Mouse (Mus musculus) forebrain, embryonic 15.5 days (tissue): Measurements from ENCODE around the gene Cavin4. TPM values are rescaled to one million over a fixed set of nuclear protein-coding genes. Genes with fewer than 3 reads are reported as not detected.

ENCODE experiments used
- ATAC-seq: fragments of 200-750 bp; cut with Nextera tagmentation; replicated peaks from 2 replicates; pipeline ENCODE4 v1.8.0; 2017; ENCODE audit warnings: mild to moderate bottlenecking, moderate TSS enrichment, moderate library complexity
- H3K27ac ChIP-seq: fragments of 300-500 bp; sonication (generic); replicated peaks from 2 replicates; pipeline ENCODE4 v1.5.1; 2015; ENCODE audit warnings: mild to moderate bottlenecking, inconsistent platforms
- H3K27me3 ChIP-seq: fragments of 300-500 bp; sonication (generic); 2 replicates; pipeline ENCODE4 v1.6.1; 2015; ENCODE audit warnings: inconsistent platforms
- H3K36me3 ChIP-seq: fragments of 300-500 bp; sonication (generic); 2 replicates; pipeline ENCODE4 v1.6.1; 2015; ENCODE audit warnings: mild to moderate bottlenecking, inconsistent platforms
- H3K4me1 ChIP-seq: fragments of 300-500 bp; sonication (generic); 2 replicates; pipeline ENCODE4 v1.6.1; 2015; ENCODE audit warnings: inconsistent platforms
- H3K4me2 ChIP-seq: fragments of 300-500 bp; sonication (generic); replicated peaks from 2 replicates; pipeline ENCODE4 v1.6.1; 2015; ENCODE audit warnings: mild to moderate bottlenecking, inconsistent platforms
- H3K4me3 ChIP-seq: fragments of 300-500 bp; sonication (generic); 2 replicates; pipeline ENCODE4 v1.5.1; 2015; ENCODE audit warnings: mild to moderate bottlenecking, inconsistent platforms
- H3K9ac ChIP-seq: fragments of 300-500 bp; sonication (generic); replicated peaks from 2 replicates; pipeline ENCODE4 v1.6.1; 2015; ENCODE audit warnings: mild to moderate bottlenecking, inconsistent platforms
- H3K9me3 ChIP-seq: fragments of 300-500 bp; sonication (generic); 2 replicates; pipeline ENCODE4 v1.6.1; 2016; ENCODE audit warnings: inconsistent platforms
- WGBS: fragments of 180-500 bp; shearing (Covaris S2); methylation state at CpG from one replicate; pipeline ENCODE4 v1.1.7; 2015; ENCODE audit warnings: mixed read lengths; 5-methylcytosine and 5-hydroxymethylcytosine counted together
- polyA plus RNA-seq: library from polyadenylated mRNA; unstranded; fragments of >200 nt; fragmentation: Nextera tagmentation; extraction: Ambion mirVana; gene quantifications from 2 replicates; pipeline ENCODE4 v1.2.1, GENCODE M21; 2015

Gene Cavin4
- polyA plus RNA-seq, 1 experiment from 2014 or later = 1.6 TPM

GRCm38 (mm10) chr4:48691793-48692437, 28.6 kb downstream of the Cavin4 start:
- H3K4me2 ChIP-seq = no peak overlapping the region
- H3K36me3 ChIP-seq = no peaks in the 10 kb centered on the region
- no peaks in the 10 kb centered on the region for H3K9me3 ChIP-seq
- WGBS = 29% methylated on average over 7 of the region's 7 CpGs
- H3K9ac ChIP-seq = no peak overlapping the region
- peak overlapping the region; percentile 63 for H3K27ac ChIP-seq
- no peak overlapping the region for H3K4me3 ChIP-seq
- no peaks in the 10 kb centered on the region for H3K27me3 ChIP-seq
- ATAC-seq = peak; percentile 74
- H3K4me1 ChIP-seq = peaks cover 13% of the 10 kb centered on the region

GRCm38 (mm10) chr4:48692736-48693292, 29.5 kb downstream of the Cavin4 start:
- Histone ChIP-seq H3K4me2 (no peak overlapping the region), H3K27me3 (no peaks in the 10 kb centered on the region), H3K27ac (peak overlapping the region; percentile 63), H3K9ac (no peak overlapping the region), H3K36me3 (no peaks in the 10 kb centered on the region), H3K9me3 (no peaks in the 10 kb centered on the region), H3K4me1 (peaks cover 13% of the 10 kb centered on the region), H3K4me3 (no peak overlapping the region)
- WGBS = 8% methylated on average over 9 of the region's 9 CpGs
- ATAC-seq = peak; percentile 62

GRCm38 (mm10) chr4:48696706-48697105, 33.4 kb downstream of the Cavin4 start:
- no peak overlapping the region for H3K4me3 ChIP-seq
- no peak for ATAC-seq
- no peaks in the 10 kb centered on the region for H3K27me3 ChIP-seq
- no peak overlapping the region for H3K27ac ChIP-seq
- H3K9me3 ChIP-seq = no peaks in the 10 kb centered on the region
- H3K4me2 ChIP-seq = no peak overlapping the region
- WGBS = 91% methylated on average over 3 of the region's 3 CpGs
- no peak overlapping the region for H3K9ac ChIP-seq
- H3K36me3 ChIP-seq = no peaks in the 10 kb centered on the region
- peaks cover 13% of the 10 kb centered on the region for H3K4me1 ChIP-seq

GRCm38 (mm10) chr4:48697302-48697701, 34.0 kb downstream of the Cavin4 start:
- Histone ChIP-seq H3K27me3 (no peaks in the 10 kb centered on the region), H3K27ac (no peak overlapping the region), H3K4me2 (no peak overlapping the region), H3K4me1 (peaks cover 8% of the 10 kb centered on the region), H3K9me3 (no peaks in the 10 kb centered on the region), H3K9ac (no peak overlapping the region), H3K36me3 (no peaks in the 10 kb centered on the region), H3K4me3 (no peak overlapping the region)
- no peak for ATAC-seq
- 63% methylated on average over 11 of the region's 11 CpGs for WGBS

GRCm38 (mm10) chr4:48715865-48716650, 52.7 kb downstream of the Cavin4 start:
- Histone ChIP-seq H3K27me3 (no peaks in the 10 kb centered on the region), H3K4me1 (peaks cover 14% of the 10 kb centered on the region), H3K27ac (peak overlapping the region; percentile 62), H3K36me3 (no peaks in the 10 kb centered on the region), H3K4me2 (no peak overlapping the region), H3K9ac (no peak overlapping the region), H3K9me3 (no peaks in the 10 kb centered on the region), H3K4me3 (no peak overlapping the region)
- WGBS = 47% methylated on average over 8 of the region's 8 CpGs
- ATAC-seq = 0 out of 2 replicates have a peak, but pooled peaks have one; percentile 43

- 50% methylated on average over 4 of the region's 4 CpGs for WGBS
- H3K4me3 ChIP-seq = no peak overlapping the region
- no peaks in the 10 kb centered on the region for H3K36me3 ChIP-seq
- H3K4me2 ChIP-seq = no peak overlapping the region
- no peaks in the 10 kb centered on the region for H3K9me3 ChIP-seq
- H3K27me3 ChIP-seq = no peaks in the 10 kb centered on the region
- no peak overlapping the region for H3K9ac ChIP-seq
- ATAC-seq = no peak
- peak overlapping the region; percentile 18; the same call in 1 of the 2 replicates for H3K27ac ChIP-seq
- peaks cover 14% of the 10 kb centered on the region for H3K4me1 ChIP-seq
Observed at GRCm38 (mm10) chr4:48716817-48717216, 53.5 kb downstream of the Cavin4 start.

Other genes with a start within 250 kb of the Cavin4 start
- gene Tex10, start 190.1 kb upstream of the Cavin4 start, polyA plus RNA-seq = 43.3 and 47.2 TPM in 2 replicates
- gene Msantd3, start 123.6 kb upstream of the Cavin4 start, polyA plus RNA-seq = 43.9 and 45.2 TPM in 2 replicates
- 228 and 241 TPM in 2 replicates for gene Tmeff1, start 78.3 kb upstream of the Cavin4 start, polyA plus RNA-seq